Mouse (Mus musculus): Measurements from ENCODE around the gene Nkx2-1. TPM values are rescaled to one million over a fixed set of nuclear protein-coding genes. Genes with fewer than 3 reads are reported as not detected.
A peak's percentile ranks its signal among the peaks of the same experiment; 100 is the strongest.

The Nkx2-1 gene
- polyA plus RNA-seq (2012; rRNA removed): 0.04 and 0.61 TPM in 2 replicates

GRCm38 (mm10) chr12:56536884-56537265, at the start of gene Nkx2-1:
Gene Nkx2-1 (minus strand): TSS chr12:56536908.
- no peaks in the 10 kb centered on the region for H3K4me1 ChIP-seq (ENCODE audit: control insufficient read depth, insufficient read depth, low read length)
- TF ChIP-seq CTCF (IDR thresholded peaks at IDR 0.05; ENCODE audit: extremely low read depth, insufficient read depth, low read length) (no peak), POLR2A (IDR thresholded peaks at IDR 0.05; ENCODE audit: extremely low read depth, insufficient read depth, low read length) (no peak)
- H3K4me3 ChIP-seq (ENCODE audit: insufficient read depth, low read length): no peak within 1 kb of the TSS
- no peak within 1 kb of the TSS for H3K27ac ChIP-seq (ENCODE audit: insufficient read depth, low read length)

DNA sequence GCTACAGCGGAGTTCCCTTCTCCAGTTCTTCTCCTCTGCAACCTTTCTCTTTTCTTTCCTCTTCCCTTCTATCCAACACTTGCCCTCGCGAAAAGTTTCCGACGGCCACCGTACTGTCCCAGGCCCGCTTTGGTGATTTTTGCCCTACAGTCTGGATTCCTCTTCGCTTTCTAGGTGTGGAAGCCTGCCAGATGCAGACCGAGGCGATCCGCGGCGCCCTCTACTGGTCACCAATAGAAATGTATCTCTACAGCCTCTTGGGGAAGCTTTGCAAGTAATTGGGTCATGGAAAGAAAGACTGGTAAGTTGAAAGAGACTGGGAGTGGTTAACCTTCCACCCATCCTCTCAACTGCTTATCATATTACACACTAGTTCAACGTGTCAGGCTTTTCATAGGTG, 4.4 kb upstream of the Nkx2-1 start:
- H3K27ac ChIP-seq (ENCODE audit: insufficient read depth, low read length): no peak overlapping the region
- peak; percentile 62 for TF ChIP-seq CTCF (IDR thresholded peaks at IDR 0.05; ENCODE audit: extremely low read depth, insufficient read depth, low read length)
- no peak for TF ChIP-seq POLR2A (IDR thresholded peaks at IDR 0.05; ENCODE audit: extremely low read depth, insufficient read depth, low read length)
- H3K4me3 ChIP-seq (ENCODE audit: insufficient read depth, low read length): no peak overlapping the region
- no peaks in the 10 kb centered on the region for H3K4me1 ChIP-seq (ENCODE audit: control insufficient read depth, insufficient read depth, low read length)

GRCm38 (mm10) chr12:56540591-56540990, 3.9 kb upstream of the Nkx2-1 start:
- TF ChIP-seq POLR2A (IDR thresholded peaks at IDR 0.05; ENCODE audit: extremely low read depth, insufficient read depth, low read length) (no peak), CTCF (IDR thresholded peaks at IDR 0.05; ENCODE audit: extremely low read depth, insufficient read depth, low read length) (no peak)
- H3K4me1 ChIP-seq (ENCODE audit: control insufficient read depth, insufficient read depth, low read length): no peaks in the 10 kb centered on the region
- no peak overlapping the region for H3K27ac ChIP-seq (ENCODE audit: insufficient read depth, low read length)
- no peak overlapping the region for H3K4me3 ChIP-seq (ENCODE audit: insufficient read depth, low read length)

- Histone ChIP-seq H3K4me3 (ENCODE audit: insufficient read depth, low read length) (no peak overlapping the region), H3K4me1 (ENCODE audit: control insufficient read depth, insufficient read depth, low read length) (no peaks in the 10 kb centered on the region), H3K27ac (ENCODE audit: insufficient read depth, low read length) (no peak overlapping the region)
- TF ChIP-seq POLR2A (IDR thresholded peaks at IDR 0.05; ENCODE audit: extremely low read depth, insufficient read depth, low read length): no peak
- no peak for TF ChIP-seq CTCF (IDR thresholded peaks at IDR 0.05; ENCODE audit: extremely low read depth, insufficient read depth, low read length)
Observed at GRCm38 (mm10) chr12:56538601-56539000, 1.9 kb upstream of the Nkx2-1 start.

- TF ChIP-seq CTCF (IDR thresholded peaks at IDR 0.05; ENCODE audit: extremely low read depth, insufficient read depth, low read length): no peak
- no peak for TF ChIP-seq POLR2A (IDR thresholded peaks at IDR 0.05; ENCODE audit: extremely low read depth, insufficient read depth, low read length)
- H3K4me3 ChIP-seq (ENCODE audit: insufficient read depth, low read length): no peak overlapping the region
Observed at GRCm38 (mm10) chr12:56537931-56538330, 1.2 kb upstream of the Nkx2-1 start.

GRCm38 (mm10) chr12:56537342-56537741, 634 bp upstream of the Nkx2-1 start:
- H3K4me3 ChIP-seq (ENCODE audit: insufficient read depth, low read length): no peak overlapping the region
- H3K27ac ChIP-seq (ENCODE audit: insufficient read depth, low read length): no peak overlapping the region
- H3K4me1 ChIP-seq (ENCODE audit: control insufficient read depth, insufficient read depth, low read length): no peaks in the 10 kb centered on the region
- TF ChIP-seq POLR2A (IDR thresholded peaks at IDR 0.05; ENCODE audit: extremely low read depth, insufficient read depth, low read length) (no peak), CTCF (IDR thresholded peaks at IDR 0.05; ENCODE audit: extremely low read depth, insufficient read depth, low read length) (no peak)

More at GRCm38 (mm10) chr12:56537931-56538330, 1.2 kb upstream of the Nkx2-1 start:
- no peak overlapping the region for H3K27ac ChIP-seq (ENCODE audit: insufficient read depth, low read length)
- no peaks in the 10 kb centered on the region for H3K4me1 ChIP-seq (ENCODE audit: control insufficient read depth, insufficient read depth, low read length)

DNA sequence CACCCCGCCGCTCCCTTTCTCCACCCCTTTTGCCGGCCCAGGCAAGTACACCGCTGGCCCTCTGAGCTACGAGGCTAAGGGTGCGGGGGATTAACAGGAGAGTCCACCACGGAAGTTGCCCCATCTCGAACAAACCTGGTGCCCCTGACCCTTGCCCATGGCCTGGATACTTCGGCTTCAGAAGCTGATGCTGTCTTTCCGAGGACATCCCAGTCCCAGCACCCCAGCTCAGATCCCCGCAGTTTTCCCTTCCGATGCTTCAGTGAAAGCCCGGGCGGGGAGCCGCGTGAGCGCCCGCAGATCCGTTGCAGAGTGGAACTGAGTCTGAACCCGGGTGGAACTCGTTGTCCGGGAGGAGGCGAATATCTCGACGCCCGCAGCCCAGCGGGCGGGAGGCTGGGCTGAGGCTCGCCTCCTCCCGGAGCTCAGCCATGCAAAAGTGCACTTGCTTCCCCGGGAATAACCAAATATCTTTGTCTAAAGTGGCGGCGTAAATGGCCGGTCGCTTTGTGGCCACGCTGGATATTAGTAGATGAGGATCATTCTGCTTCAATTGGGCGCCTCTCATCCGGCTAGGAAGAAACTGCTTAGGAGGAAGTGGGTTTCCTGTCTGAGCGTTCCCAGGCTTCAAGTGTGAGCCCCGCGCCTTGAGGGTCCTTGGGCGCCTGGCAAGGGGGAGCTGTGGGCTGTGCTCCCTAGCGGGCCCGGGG, 379 bp downstream of the Nkx2-1 start:
- TF ChIP-seq CTCF (IDR thresholded peaks at IDR 0.05; ENCODE audit: extremely low read depth, insufficient read depth, low read length): no peak
- no peak for TF ChIP-seq POLR2A (IDR thresholded peaks at IDR 0.05; ENCODE audit: extremely low read depth, insufficient read depth, low read length)
- no peaks in the 10 kb centered on the region for H3K4me1 ChIP-seq (ENCODE audit: control insufficient read depth, insufficient read depth, low read length)
- H3K4me3 ChIP-seq (ENCODE audit: insufficient read depth, low read length): no peak overlapping the region
- no peak overlapping the region for H3K27ac ChIP-seq (ENCODE audit: insufficient read depth, low read length)

DNA sequence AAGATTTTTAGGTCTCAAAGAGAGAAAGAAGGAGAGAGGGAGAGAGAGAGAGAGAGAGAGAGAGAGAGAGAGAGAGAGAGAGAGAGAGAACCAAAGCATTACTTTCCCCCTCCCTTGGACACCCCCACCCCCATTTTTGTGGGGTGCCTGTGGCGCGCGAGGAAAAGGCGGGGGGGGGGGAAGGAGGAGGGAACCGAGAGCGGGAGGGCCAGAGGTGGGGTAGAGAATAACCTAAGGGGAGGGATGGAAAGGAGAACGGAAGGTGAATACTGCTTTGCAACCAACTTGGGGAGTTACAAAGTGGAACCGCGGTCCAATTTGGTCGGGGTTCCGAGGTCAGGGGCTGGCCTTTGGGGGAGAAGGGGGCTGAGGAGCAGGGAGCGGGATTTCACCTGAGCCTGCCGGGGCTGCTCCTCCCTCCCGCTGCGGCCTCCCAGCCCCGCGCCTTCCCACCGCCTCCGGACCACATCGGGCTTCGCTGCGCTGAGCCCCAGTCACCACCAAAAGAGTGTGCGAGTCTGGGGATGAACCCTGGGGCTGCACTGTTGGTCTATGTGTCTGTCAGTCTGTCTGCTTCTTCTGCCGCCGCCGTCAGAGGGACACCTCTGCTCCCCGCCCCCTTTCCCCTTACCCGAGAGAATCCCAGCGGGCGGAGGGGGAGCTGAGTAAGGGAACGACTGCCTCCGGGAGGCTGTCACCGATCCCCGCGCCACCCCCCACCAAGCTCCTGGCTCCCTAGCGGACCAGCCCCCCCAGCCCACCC, 1.1 kb downstream of the Nkx2-1 start:
- Histone ChIP-seq H3K27ac (ENCODE audit: insufficient read depth, low read length) (no peak overlapping the region), H3K4me3 (ENCODE audit: insufficient read depth, low read length) (no peak overlapping the region), H3K4me1 (ENCODE audit: control insufficient read depth, insufficient read depth, low read length) (no peaks in the 10 kb centered on the region)
- TF ChIP-seq POLR2A (IDR thresholded peaks at IDR 0.05; ENCODE audit: extremely low read depth, insufficient read depth, low read length) (no peak), CTCF (IDR thresholded peaks at IDR 0.05; ENCODE audit: extremely low read depth, insufficient read depth, low read length) (no peak)

- Histone ChIP-seq H3K4me1 (ENCODE audit: control insufficient read depth, insufficient read depth, low read length) (no peaks in the 10 kb centered on the region), H3K27ac (ENCODE audit: insufficient read depth, low read length) (no peak overlapping the region), H3K4me3 (ENCODE audit: insufficient read depth, low read length) (no peak overlapping the region)
- TF ChIP-seq POLR2A (IDR thresholded peaks at IDR 0.05; ENCODE audit: extremely low read depth, insufficient read depth, low read length) (no peak), CTCF (IDR thresholded peaks at IDR 0.05; ENCODE audit: extremely low read depth, insufficient read depth, low read length) (no peak)
Observed at GRCm38 (mm10) chr12:56534651-56535326, 1.9 kb downstream of the Nkx2-1 start.

All from cortical plate, adult 2 months (tissue).